ENCODE assay signal across 9 mouse cellular contexts in genomic region chr2:76362111-76362510, GRCm38 (mm10). TPM values are rescaled to one million over a fixed set of nuclear protein-coding genes. Genes with fewer than 3 reads are reported as not detected.
DNase-seq lines count a peak whose midpoint lies in the region; ATAC-seq and TF ChIP-seq lines count a peak whose summit lies in the region.
"Had no signal": no experiment of that assay in that cellular context is flagged by ENCODE, and none has a peak within 500 bp of the region (broad histone marks: within the 10 kb centered on the region; RNA-seq: fewer than 3 reads in every experiment).

No protein-coding gene starts in this region.

- no peaks in the 10 kb centered on the region for H3K4me1 ChIP-seq in heart, embryonic 11.5 days (ENCODE audit: control insufficient read depth, insufficient read depth, low read length)
- no peaks in the 10 kb centered on the region for H3K4me1 ChIP-seq in lung, embryonic 14.5 days (ENCODE audit: insufficient read depth)
- H3K4me1 ChIP-seq in limb, embryonic 10.5 days = no peaks in the 10 kb centered on the region
- H3K4me1 ChIP-seq: liver, embryonic 13.5 days had no signal

- H3K9ac ChIP-seq in heart, embryonic 11.5 days (ENCODE audit: low read depth, low read length) = no peak overlapping the region
- no peak overlapping the region for H3K9ac ChIP-seq in lung, embryonic 14.5 days
- H3K9ac ChIP-seq: liver, embryonic 13.5 days had no signal

- peak; percentile 39 for DNase-seq in heart, adult 11 months
- peak; percentile 49 for DNase-seq in lung, embryonic 14.5 days
- no peak for DNase-seq in lung, postnatal 25 days (ENCODE audit: low spot score)
- DNase-seq in Muller cell, postnatal 12 days (ENCODE audit: inconsistent ontology term) = peak; percentile 14
- DNase-seq in limb, embryonic 10.5 days (ENCODE audit: low spot score) = peak; percentile 52
- no peak for DNase-seq in thymus, postnatal 14 days
- no peak for DNase-seq in layer of hippocampus, adult 11-12 months (ENCODE audit: low spot score)
- DNase-seq: liver, embryonic 13.5 days had no signal

- no peak overlapping the region for H3K4me2 ChIP-seq in heart, embryonic 11.5 days
- H3K4me2 ChIP-seq in lung, embryonic 14.5 days = no peak overlapping the region
- H3K4me2 ChIP-seq: liver, embryonic 13.5 days had no signal

- H3K9me3 ChIP-seq in heart, embryonic 11.5 days (replicated peaks; ENCODE audit: control insufficient read depth, low read length) = no peaks in the 10 kb centered on the region
- H3K9me3 ChIP-seq in lung, embryonic 14.5 days (ENCODE audit: low read depth, low read length) = no peaks in the 10 kb centered on the region
- H3K9me3 ChIP-seq in limb, embryonic 10.5 days (replicated peaks) = no peaks in the 10 kb centered on the region
- H3K9me3 ChIP-seq: liver, embryonic 13.5 days had no signal

- no peaks in the 10 kb centered on the region for H3K36me3 ChIP-seq in heart, embryonic 11.5 days (ENCODE audit: control insufficient read depth, insufficient read depth, low read length)
- H3K36me3 ChIP-seq in lung, embryonic 14.5 days (ENCODE audit: insufficient read depth) = no peaks in the 10 kb centered on the region
- H3K36me3 ChIP-seq in limb, embryonic 10.5 days = no peaks in the 10 kb centered on the region
- H3K36me3 ChIP-seq: liver, embryonic 13.5 days had no signal

- 42% methylated on average over 2 of the region's 2 CpGs for WGBS in heart, embryonic 11.5 days (ENCODE audit: insufficient replicate concordance)
- WGBS in lung, embryonic 14.5 days = 41% methylated on average over 2 of the region's 2 CpGs
- 42% methylated on average over 2 of the region's 2 CpGs for WGBS in limb, embryonic 10.5 days

- no peak for ATAC-seq in heart, embryonic 11.5 days (replicated peaks; ENCODE audit: insufficient number of reproducible peaks, low FRiP score, low TSS enrichment)
- ATAC-seq in lung, embryonic 14.5 days (ENCODE audit: insufficient read depth) = no peak

- peak; percentile 58 for TF ChIP-seq CTCF in lung, embryonic 14.5 days (IDR thresholded peaks at IDR 0.05; ENCODE audit: low read depth)

- H3K4me3 ChIP-seq in heart, embryonic 11.5 days (ENCODE audit: low read depth, low read length) = no peak overlapping the region
- no peak overlapping the region for H3K4me3 ChIP-seq in lung, embryonic 14.5 days (ENCODE audit: low read depth, low read length)
- no peak overlapping the region for H3K4me3 ChIP-seq in limb, embryonic 10.5 days
- H3K4me3 ChIP-seq: liver, embryonic 13.5 days had no signal

- no peaks in the 10 kb centered on the region for H3K27me3 ChIP-seq in heart, embryonic 11.5 days (ENCODE audit: control insufficient read depth, insufficient read depth, low read length)
- no peaks in the 10 kb centered on the region for H3K27me3 ChIP-seq in lung, embryonic 14.5 days (ENCODE audit: insufficient read depth, low read length)
- H3K27me3 ChIP-seq in limb, embryonic 10.5 days (ENCODE audit: low read depth, poor library complexity, severe bottlenecking) = no peaks in the 10 kb centered on the region
- H3K27me3 ChIP-seq: liver, embryonic 13.5 days had no signal

- H3K27ac ChIP-seq in heart, embryonic 11.5 days (ENCODE audit: low read depth, low read length) = no peak overlapping the region
- no peak overlapping the region for H3K27ac ChIP-seq in lung, embryonic 14.5 days (ENCODE audit: low read depth)
- H3K27ac ChIP-seq in limb, embryonic 10.5 days = no peak overlapping the region
- H3K27ac ChIP-seq: liver, embryonic 13.5 days had no signal

RNA-seq across cellular contexts. Expression of gene Cyct, which starts 1.9 kb away (rescaled TPM):
- 0.26 and 0.61 TPM in 2 replicates for polyA plus RNA-seq in heart, embryonic 11.5 days (2014; fragmentation: Nextera tagmentation; extraction: Ambion mirVana)
- polyA plus RNA-seq in lung, embryonic 14.5 days (2014; fragmentation: Nextera tagmentation; extraction: Ambion mirVana) = not detected in 2 replicates
- polyA plus RNA-seq in limb, embryonic 10.5 days (2016; fragmentation: Nextera tagmentation; extraction: Ambion mirVana) = not detected in 2 replicates
- polyA plus RNA-seq: liver, embryonic 13.5 days had no signal

RNA-seq across cellular contexts. Expression of gene Rbm45, which starts 7.7 kb away (rescaled TPM):
- 11.0 and 11.4 TPM in 2 replicates for polyA plus RNA-seq in heart, embryonic 11.5 days (2014; fragmentation: Nextera tagmentation; extraction: Ambion mirVana)
- 15.1 and 16.2 TPM in 2 replicates for polyA plus RNA-seq in lung, embryonic 14.5 days (2014; fragmentation: Nextera tagmentation; extraction: Ambion mirVana)
- polyA plus RNA-seq in limb, embryonic 10.5 days (2016; fragmentation: Nextera tagmentation; extraction: Ambion mirVana) = 13.8 and 14.2 TPM in 2 replicates

RNA-seq across cellular contexts. Expression of gene Pde11a, which starts 23.5 kb away (rescaled TPM):
- polyA plus RNA-seq in heart, embryonic 11.5 days (2014; fragmentation: Nextera tagmentation; extraction: Ambion mirVana) = 0.11 and 0.13 TPM in 2 replicates
- 0.28 TPM in 1 of 2 replicates, not detected in the other for polyA plus RNA-seq in lung, embryonic 14.5 days (2014; fragmentation: Nextera tagmentation; extraction: Ambion mirVana)
- 0.11 and 0.25 TPM in 2 replicates for polyA plus RNA-seq in limb, embryonic 10.5 days (2016; fragmentation: Nextera tagmentation; extraction: Ambion mirVana)
- polyA plus RNA-seq: liver, embryonic 13.5 days had no signal

RNA-seq across cellular contexts. Expression of gene Osbpl6, which starts 44.2 kb away (rescaled TPM):
- polyA plus RNA-seq in heart, embryonic 11.5 days (2014; fragmentation: Nextera tagmentation; extraction: Ambion mirVana) = 5.9 TPM in 2 replicates
- polyA plus RNA-seq in lung, embryonic 14.5 days (2014; fragmentation: Nextera tagmentation; extraction: Ambion mirVana) = 17.3 and 17.6 TPM in 2 replicates
- polyA plus RNA-seq in limb, embryonic 10.5 days (2016; fragmentation: Nextera tagmentation; extraction: Ambion mirVana) = 19.2 and 19.3 TPM in 2 replicates

Comparison
In these comparisons a context has a peak if more than half of its experiments do, and no peak if none do; other contexts are left out.
1. DNase-seq: peak in heart, adult 11 months (single experiment), lung, embryonic 14.5 days (single experiment), Muller cell, postnatal 12 days (single experiment) and limb, embryonic 10.5 days (single experiment); none in lung, postnatal 25 days (single experiment), thymus, postnatal 14 days (single experiment) and layer of hippocampus, adult 11-12 months (single experiment).